Mouse (Mus musculus) midbrain, embryonic 11.5 days (tissue): Measurements from ENCODE around the gene Mbtd1. TPM values are rescaled to one million over a fixed set of nuclear protein-coding genes. Genes with fewer than 3 reads are reported as not detected.
A peak's percentile ranks its signal among the peaks of the same experiment; 100 is the strongest.

Experiments
- ATAC-seq: fragments of 200-750 bp; cut with Nextera tagmentation; 2 replicates; pipeline ENCODE4 v1.8.0; 2017; ENCODE audit warnings: moderate TSS enrichment, moderate library complexity; ENCODE audit not compliant: low FRiP score
- DNase-seq: peaks from one replicate; pipeline ENCODE4 v3.0.0; 2015; ENCODE audit warnings: low spot score; ENCODE audit errors: missing footprints
- H3K27ac ChIP-seq: fragments of 300-500 bp; sonication (generic); 2 replicates; pipeline ENCODE4 v1.5.1; 2014; ENCODE audit warnings: low read depth, low read length
- H3K27me3 ChIP-seq: fragments of 300-500 bp; sonication (generic); 2 replicates; pipeline ENCODE4 v1.6.1; 2014; ENCODE audit warnings: mild to moderate bottlenecking, low read length, moderate library complexity, mixed read lengths; ENCODE audit not compliant: control insufficient read depth, insufficient read depth
- H3K36me3 ChIP-seq: fragments of 300-500 bp; sonication (generic); 2 replicates; pipeline ENCODE4 v1.6.1; 2014; ENCODE audit warnings: mild to moderate bottlenecking, low read length, moderate library complexity, mixed read lengths; ENCODE audit not compliant: control insufficient read depth, insufficient read depth
- H3K4me1 ChIP-seq: fragments of 300-500 bp; sonication (generic); 2 replicates; pipeline ENCODE4 v1.6.1; 2014; ENCODE audit warnings: low read length; ENCODE audit not compliant: control insufficient read depth, insufficient read depth
- H3K4me2 ChIP-seq: fragments of 300-500 bp; sonication (generic); 2 replicates; pipeline ENCODE4 v1.6.1; 2014; ENCODE audit warnings: mild to moderate bottlenecking, moderate library complexity
- H3K4me3 ChIP-seq: fragments of 300-500 bp; sonication (generic); 2 replicates; pipeline ENCODE4 v1.5.1; 2014; ENCODE audit warnings: low read depth, low read length
- H3K9ac ChIP-seq: fragments of 300-500 bp; sonication (generic); 2 replicates; pipeline ENCODE4 v1.6.1; 2014; ENCODE audit warnings: low read length
- H3K9me3 ChIP-seq: fragments of 300-500 bp; sonication (generic); 2 replicates; pipeline ENCODE4 v1.6.1; 2016; ENCODE audit warnings: low read length; ENCODE audit not compliant: control insufficient read depth
- WGBS: fragments of 180-500 bp; shearing (Covaris S2); extraction: QIAGEN DNeasy Blood & Tissue Kit; methylation state at CpG from one replicate; pipeline ENCODE4 v1.1.7; 2014; 5-methylcytosine and 5-hydroxymethylcytosine counted together
- polyA plus RNA-seq: library from polyadenylated mRNA; unstranded; fragments of >200 nt; fragmentation: Nextera tagmentation; extraction: Ambion mirVana; gene quantifications from 2 replicates; pipeline ENCODE4 v1.2.1, GENCODE M21; 2014

The Mbtd1 gene
- polyA plus RNA-seq, 1 experiment from 2014 or later = 30.6 TPM

GRCm38 (mm10) chr11:93955256-93956150 lies 69.9 kb downstream of the Mbtd1 start:
- peaks cover 18% of the 10 kb centered on the region; the same call in 1 of the 2 replicates for H3K36me3 ChIP-seq
- H3K4me1 ChIP-seq = peaks cover 13% of the 10 kb centered on the region
- ATAC-seq (peak; percentile 98), DNase-seq (peak; percentile 98)
- H3K9ac ChIP-seq = peak overlapping the region; percentile 78
- H3K4me2 ChIP-seq = peak overlapping the region; percentile 91
- H3K9me3 ChIP-seq = no peaks in the 10 kb centered on the region
- H3K27me3 ChIP-seq = no peaks in the 10 kb centered on the region
- peak overlapping the region; percentile 64 for H3K4me3 ChIP-seq
- peak overlapping the region; percentile 87 for H3K27ac ChIP-seq
- WGBS = under 1% methylated on average over 66 of the region's 67 CpGs

- H3K4me3 ChIP-seq = peak within 1 kb of the TSS; percentile 64
- peak within 1 kb of the TSS; percentile 78 for H3K9ac ChIP-seq
- H3K27me3 ChIP-seq = no peaks in the 10 kb centered on the region
- peaks cover 13% of the 10 kb centered on the region for H3K4me1 ChIP-seq
- H3K36me3 ChIP-seq = peaks cover 14% of the 10 kb centered on the region; the same call in 1 of the 2 replicates
- H3K9me3 ChIP-seq = no peaks in the 10 kb centered on the region
- ATAC-seq (peak; percentile 12; the same call in 1 of the 2 replicates), DNase-seq (no peak)
- peak within 1 kb of the TSS; percentile 91 for H3K4me2 ChIP-seq
- WGBS = 5% methylated on average over 6 of the region's 6 CpGs
- H3K27ac ChIP-seq = peak within 1 kb of the TSS; percentile 87
Observed at GRCm38 (mm10) chr11:93956159-93956558, 70.5 kb downstream of the Mbtd1 start, which contains the start of gene Nme2. Gene Nme2, minus strand, starts transcription at chr11:93956259.

- WGBS = 83% methylated on average over 2 of the region's 2 CpGs
- Histone ChIP-seq H3K27me3 (no peaks in the 10 kb centered on the region), H3K9ac (no peak overlapping the region), H3K4me2 (no peak overlapping the region), H3K27ac (no peak overlapping the region), H3K4me3 (no peak overlapping the region), H3K4me1 (peaks cover 13% of the 10 kb centered on the region), H3K9me3 (no peaks in the 10 kb centered on the region), H3K36me3 (peaks cover 21% of the 10 kb centered on the region; the same call in 1 of the 2 replicates)
- ATAC-seq (no peak), DNase-seq (peak; percentile 76)
Observed at GRCm38 (mm10) chr11:93957031-93957555, 71.4 kb downstream of the Mbtd1 start.

GRCm38 (mm10) chr11:93957746-93958145 lies 72.1 kb downstream of the Mbtd1 start:
- Histone ChIP-seq H3K27ac (no peak overlapping the region), H3K9me3 (no peaks in the 10 kb centered on the region), H3K27me3 (no peaks in the 10 kb centered on the region), H3K4me3 (no peak overlapping the region), H3K9ac (no peak overlapping the region), H3K4me1 (peaks cover 13% of the 10 kb centered on the region), H3K36me3 (peaks cover 26% of the 10 kb centered on the region; the same call in 1 of the 2 replicates), H3K4me2 (no peak overlapping the region)
- DNase-seq (peak; percentile 76), ATAC-seq (no peak)
- 80% methylated on average over 4 of the region's 4 CpGs for WGBS

GRCm38 (mm10) chr11:93961482-93961881 lies 75.8 kb downstream of the Mbtd1 start:
- Histone ChIP-seq H3K9me3 (no peaks in the 10 kb centered on the region), H3K4me2 (no peak overlapping the region), H3K9ac (no peak overlapping the region), H3K4me1 (peaks cover under 1% of the 10 kb centered on the region; the same call in 1 of the 2 replicates), H3K27ac (no peak overlapping the region), H3K27me3 (no peaks in the 10 kb centered on the region), H3K36me3 (peaks cover 49% of the 10 kb centered on the region), H3K4me3 (no peak overlapping the region)
- no peak for ATAC-seq
- DNase-seq = no peak
- 93% methylated on average over 6 of the region's 6 CpGs for WGBS

GRCm38 (mm10) chr11:93963013-93963412 lies 77.4 kb downstream of the Mbtd1 start:
- no peaks in the 10 kb centered on the region for H3K9me3 ChIP-seq
- peaks cover 8% of the 10 kb centered on the region for H3K4me1 ChIP-seq
- DNase-seq = no peak
- no peaks in the 10 kb centered on the region for H3K27me3 ChIP-seq
- H3K9ac ChIP-seq = no peak overlapping the region
- ATAC-seq = no peak
- H3K4me2 ChIP-seq = no peak overlapping the region
- peaks cover 45% of the 10 kb centered on the region for H3K36me3 ChIP-seq
- WGBS = 82% methylated on average over 4 of the region's 4 CpGs
- no peak overlapping the region for H3K4me3 ChIP-seq
- H3K27ac ChIP-seq = no peak overlapping the region

- no peak for ATAC-seq
Observed at GRCm38 (mm10) chr11:93965391-93965790, 79.7 kb downstream of the Mbtd1 start.

GRCm38 (mm10) chr11:93967381-93967780 lies 81.7 kb downstream of the Mbtd1 start:
- ATAC-seq = no peak
- WGBS = 7% methylated on average over 11 of the region's 11 CpGs

More at GRCm38 (mm10) chr11:93965391-93965790, 79.7 kb downstream of the Mbtd1 start:
- Histone ChIP-seq H3K27ac (no peak overlapping the region), H3K27me3 (no peaks in the 10 kb centered on the region), H3K9me3 (no peaks in the 10 kb centered on the region), H3K9ac (no peak overlapping the region), H3K4me2 (no peak overlapping the region), H3K4me1 (peaks cover 8% of the 10 kb centered on the region), H3K36me3 (peaks cover 37% of the 10 kb centered on the region), H3K4me3 (no peak overlapping the region)
- WGBS = 91% methylated on average over 6 of the region's 6 CpGs
- DNase-seq = no peak

More at GRCm38 (mm10) chr11:93967381-93967780, 81.7 kb downstream of the Mbtd1 start:
- H3K9me3 ChIP-seq = no peaks in the 10 kb centered on the region
- H3K27me3 ChIP-seq = no peaks in the 10 kb centered on the region
- H3K9ac ChIP-seq = peak overlapping the region; percentile 83
- peak; percentile 85 for DNase-seq
- peaks cover 26% of the 10 kb centered on the region for H3K36me3 ChIP-seq
- peak overlapping the region; percentile 65 for H3K4me2 ChIP-seq
- peak overlapping the region; percentile 69 for H3K4me3 ChIP-seq
- H3K4me1 ChIP-seq = peaks cover 8% of the 10 kb centered on the region
- no peak overlapping the region for H3K27ac ChIP-seq
